Mouse (Mus musculus) c-Kit-negative CD71-positive TER-119-positive erythroid progenitor cells, embryonic 14.5 days (primary cell): ENCODE measurements at regions not wholly inside any gene's neighbourhood (a gene's known extent, or its start where the extent isn't known, plus 50 kb on each side); places are given as distances from the start of the nearest gene placed in this dataset.
"Not testable (repeated sequence)": the region's sequence is repeated elsewhere in the genome, so short reads cannot be mapped to it uniquely, and the experiment has no call there.

ENCODE experiments used
- DNase-seq: peaks from one replicate; pipeline ENCODE4 v3.0.0-alpha.2; 2013; ENCODE audit warnings: low read depth, low spot score

- no peak for DNase-seq
These were observed 50.8 kb upstream of the Elmo1 start for GRCm38 (mm10) chr13:20039590-20039989.

GRCm38 (mm10) chr13:20038463-20038862 is 51.9 kb upstream of the Elmo1 start:
- DNase-seq, result peak; percentile 1

GRCm38 (mm10) chr13:20037436-20037835 is 53.0 kb upstream of the Elmo1 start:
- no peak for DNase-seq

GRCm38 (mm10) chr13:20033937-20034735 is 56.3 kb upstream of the Elmo1 start:
- no peak for DNase-seq

- no peak for DNase-seq
These were observed 58.7 kb upstream of the Elmo1 start for GRCm38 (mm10) chr13:20031660-20032059.

GRCm38 (mm10) chr13:20031082-20031481 is 59.3 kb upstream of the Elmo1 start:
- no peak for DNase-seq

- no peak for DNase-seq
These were observed 63.8 kb upstream of the Elmo1 start for GRCm38 (mm10) chr13:20026612-20027011.

GRCm38 (mm10) chr13:20016454-20016853 is 73.9 kb upstream of the Elmo1 start:
- DNase-seq, result not testable (repeated sequence)

GRCm38 (mm10) chr13:20012621-20013020 is 77.8 kb upstream of the Elmo1 start:
- DNase-seq, result no peak

GRCm38 (mm10) chr13:20009164-20009563 is 81.2 kb upstream of the Elmo1 start:
- DNase-seq, result no peak

GRCm38 (mm10) chr13:20007561-20007960 is 82.8 kb upstream of the Elmo1 start:
- no peak for DNase-seq

- no peak for DNase-seq
These were observed 92.8 kb upstream of the Elmo1 start for GRCm38 (mm10) chr13:19997606-19998005.

- DNase-seq, result no peak
These were observed 114.8 kb upstream of the Elmo1 start for GRCm38 (mm10) chr13:19975621-19976020.

- no peak for DNase-seq
These were observed 123.8 kb upstream of the Elmo1 start for GRCm38 (mm10) chr13:19966566-19966965.

GRCm38 (mm10) chr13:19963031-19963430 is 127.4 kb upstream of the Elmo1 start:
- DNase-seq, result no peak

- DNase-seq, result no peak
These were observed 104.7 kb upstream of the Gpr141 start for GRCm38 (mm10) chr13:19928761-19929160.

- DNase-seq, result no peak
These were observed 103.8 kb upstream of the Gpr141 start for GRCm38 (mm10) chr13:19927807-19928206.

- no peak for DNase-seq
These were observed 97.2 kb upstream of the Gpr141 start for GRCm38 (mm10) chr13:19921084-19921827.

GRCm38 (mm10) chr13:19911860-19912584 is 88.0 kb upstream of the Gpr141 start:
- DNase-seq, result no peak

GRCm38 (mm10) chr13:19902786-19903185 is 78.7 kb upstream of the Gpr141 start:
- DNase-seq, result no peak

GRCm38 (mm10) chr13:19897191-19897590 is 73.1 kb upstream of the Gpr141 start:
- no peak for DNase-seq
